Mouse (Mus musculus) neural tube, embryonic 14.5 days (tissue): ENCODE measurements around the gene Usp33. TPM values are rescaled to one million over a fixed set of nuclear protein-coding genes. Genes with fewer than 3 reads are reported as not detected.

ENCODE experiments used
- ATAC-seq: fragments of 200-750 bp; cut with Nextera tagmentation; 2 replicates; pipeline ENCODE4 v1.8.0; 2017; ENCODE audit warnings: low read depth, mild to moderate bottlenecking, moderate TSS enrichment, moderate library complexity
- H3K27ac ChIP-seq: fragments of 300-500 bp; sonication (generic); 2 replicates; pipeline ENCODE4 v1.5.1; 2014; ENCODE audit warnings: low read depth, mild to moderate bottlenecking, control low read depth, low read length, moderate library complexity, mixed read lengths
- H3K27me3 ChIP-seq: fragments of 300-500 bp; sonication (generic); 2 replicates; pipeline ENCODE4 v1.6.1; 2014; ENCODE audit warnings: low read length; ENCODE audit not compliant: control insufficient read depth, insufficient read depth
- H3K36me3 ChIP-seq: fragments of 300-500 bp; sonication (generic); 2 replicates; pipeline ENCODE4 v1.6.1; 2014; ENCODE audit warnings: low read length, mixed read lengths; ENCODE audit not compliant: control insufficient read depth, insufficient read depth
- H3K4me1 ChIP-seq: fragments of 300-500 bp; sonication (generic); 2 replicates; pipeline ENCODE4 v1.6.1; 2014; ENCODE audit warnings: low read length; ENCODE audit not compliant: control insufficient read depth, insufficient read depth
- H3K4me2 ChIP-seq: fragments of 300-500 bp; sonication (generic); 2 replicates; pipeline ENCODE4 v1.6.1; 2014; ENCODE audit warnings: mild to moderate bottlenecking, low read depth, low read length, control low read depth
- H3K4me3 ChIP-seq: fragments of 300-500 bp; sonication (generic); 2 replicates; pipeline ENCODE4 v1.5.1; 2014; ENCODE audit warnings: low read depth, low read length, control low read depth, mixed read lengths
- H3K9ac ChIP-seq: fragments of 300-500 bp; sonication (generic); replicated peaks from 2 replicates; pipeline ENCODE4 v1.6.1; 2014; ENCODE audit warnings: low read depth, mild to moderate bottlenecking, control low read depth, low read length, mixed read lengths
- H3K9me3 ChIP-seq: fragments of 300-500 bp; sonication (generic); 2 replicates; pipeline ENCODE4 v1.6.1; 2016; ENCODE audit warnings: low read length; ENCODE audit not compliant: control insufficient read depth
- WGBS: fragments of 180-500 bp; shearing (Covaris S2); extraction: QIAGEN DNeasy Blood & Tissue Kit; methylation state at CpG from one replicate; pipeline ENCODE4 v1.1.7; 2014; 5-methylcytosine and 5-hydroxymethylcytosine counted together
- polyA plus RNA-seq: library from polyadenylated mRNA; unstranded; fragments of >200 nt; fragmentation: Nextera tagmentation; extraction: Ambion mirVana; gene quantifications from 2 replicates; pipeline ENCODE4 v1.2.1, GENCODE M21; 2014

Usp33 gene
- polyA plus RNA-seq, 1 experiment from 2014 or later, result 126 TPM

GRCm38 (mm10) chr3:152352289-152352688, 6.0 kb downstream of the Usp33 start:
- Histone ChIP-seq H3K9ac (no peak overlapping the region), H3K4me1 (peaks cover 16% of the 10 kb centered on the region), H3K4me3 (no peak overlapping the region), H3K36me3 (no peaks in the 10 kb centered on the region), H3K27me3 (no peaks in the 10 kb centered on the region), H3K27ac (no peak overlapping the region), H3K4me2 (no peak overlapping the region), H3K9me3 (no peaks in the 10 kb centered on the region)
- no peak for ATAC-seq
- WGBS, result 84% methylated on average over 4 of the region's 4 CpGs

- WGBS, result 50% methylated on average over 10 of the region's 10 CpGs
- Histone ChIP-seq H3K4me1 (peaks cover 9% of the 10 kb centered on the region; the same call in 1 of the 2 replicates), H3K4me3 (no peak overlapping the region), H3K27me3 (no peaks in the 10 kb centered on the region), H3K27ac (peak overlapping the region; percentile 22; the same call in 1 of the 2 replicates), H3K4me2 (no peak overlapping the region), H3K36me3 (no peaks in the 10 kb centered on the region), H3K9me3 (no peaks in the 10 kb centered on the region), H3K9ac (no peak overlapping the region)
- peak; percentile 67; the same call in 1 of the 2 replicates for ATAC-seq
Measured at GRCm38 (mm10) chr3:152353434-152354177, 7.3 kb downstream of the Usp33 start.

- no peaks in the 10 kb centered on the region for H3K9me3 ChIP-seq
- H3K4me2 ChIP-seq, result no peak overlapping the region
- H3K9ac ChIP-seq, result no peak overlapping the region
- no peak overlapping the region for H3K4me3 ChIP-seq
- H3K27ac ChIP-seq, result no peak overlapping the region
- H3K27me3 ChIP-seq, result no peaks in the 10 kb centered on the region
- WGBS, result 61% methylated on average over 5 of the region's 5 CpGs
- no peaks in the 10 kb centered on the region for H3K36me3 ChIP-seq
- H3K4me1 ChIP-seq, result peaks cover 7% of the 10 kb centered on the region; the same call in 1 of the 2 replicates
- ATAC-seq, result no peak
Measured at GRCm38 (mm10) chr3:152355361-152355760, 9.1 kb downstream of the Usp33 start.

- Histone ChIP-seq H3K27ac (no peak overlapping the region), H3K36me3 (peaks cover under 1% of the 10 kb centered on the region; the same call in 1 of the 2 replicates), H3K4me2 (no peak overlapping the region), H3K27me3 (no peaks in the 10 kb centered on the region), H3K4me1 (peaks cover 7% of the 10 kb centered on the region; the same call in 1 of the 2 replicates), H3K9me3 (no peaks in the 10 kb centered on the region), H3K4me3 (no peak overlapping the region), H3K9ac (no peak overlapping the region)
- 84% methylated on average over 9 of the region's 9 CpGs for WGBS
- no peak for ATAC-seq
Measured at GRCm38 (mm10) chr3:152356751-152357150, 10.5 kb downstream of the Usp33 start.

- no peak for ATAC-seq
- H3K4me2 ChIP-seq, result no peak overlapping the region
- no peak overlapping the region for H3K4me3 ChIP-seq
- 0 out of 2 replicates have a peak, but pooled peaks cover 3% of the 10 kb centered on the region for H3K4me1 ChIP-seq
- no peak overlapping the region for H3K9ac ChIP-seq
- peaks cover 20% of the 10 kb centered on the region for H3K36me3 ChIP-seq
- WGBS, result 89% methylated on average over 7 of the region's 7 CpGs
- H3K27me3 ChIP-seq, result no peaks in the 10 kb centered on the region
- H3K27ac ChIP-seq, result no peak overlapping the region
- H3K9me3 ChIP-seq, result no peaks in the 10 kb centered on the region
Measured at GRCm38 (mm10) chr3:152359151-152359550, 12.9 kb downstream of the Usp33 start.

- Histone ChIP-seq H3K27ac (no peak overlapping the region), H3K36me3 (peaks cover 57% of the 10 kb centered on the region), H3K4me2 (no peak overlapping the region), H3K9ac (no peak overlapping the region), H3K4me3 (no peak overlapping the region), H3K9me3 (no peaks in the 10 kb centered on the region), H3K27me3 (no peaks in the 10 kb centered on the region), H3K4me1 (no peaks in the 10 kb centered on the region)
- no peak for ATAC-seq
- 92% methylated on average over 2 of the region's 2 CpGs for whole genome bisulfite sequencing
Measured at GRCm38 (mm10) chr3:152364181-152364580, 17.9 kb downstream of the Usp33 start.

GRCm38 (mm10) chr3:152376063-152376462, 29.8 kb downstream of the Usp33 start:
- no peaks in the 10 kb centered on the region for H3K4me1 ChIP-seq
- H3K27me3 ChIP-seq, result no peaks in the 10 kb centered on the region
- H3K27ac ChIP-seq, result no peak overlapping the region
- H3K9ac ChIP-seq, result no peak overlapping the region
- H3K4me3 ChIP-seq, result no peak overlapping the region
- 91% methylated on average over 4 of the region's 4 CpGs for WGBS
- no peak for ATAC-seq
- no peaks in the 10 kb centered on the region for H3K9me3 ChIP-seq
- H3K4me2 ChIP-seq, result no peak overlapping the region
- peaks cover 52% of the 10 kb centered on the region for H3K36me3 ChIP-seq

GRCm38 (mm10) chr3:152384106-152384505, 37.8 kb downstream of the Usp33 start:
- H3K9me3 ChIP-seq, result no peaks in the 10 kb centered on the region
- H3K9ac ChIP-seq, result no peak overlapping the region
- no peak overlapping the region for H3K4me2 ChIP-seq
- peaks cover 38% of the 10 kb centered on the region for H3K36me3 ChIP-seq
- H3K4me3 ChIP-seq, result no peak overlapping the region
- H3K27me3 ChIP-seq, result no peaks in the 10 kb centered on the region
- whole genome bisulfite sequencing, result 79% methylated on average over 11 of the region's 11 CpGs
- H3K27ac ChIP-seq, result no peak overlapping the region
- no peaks in the 10 kb centered on the region for H3K4me1 ChIP-seq
- no peak for ATAC-seq
